In genomic region chr1:53312989-53313967, GRCm38 (mm10) we compare ENCODE assay signal across 8 mouse cellular contexts. TPM values are rescaled to one million over a fixed set of nuclear protein-coding genes. Genes with fewer than 3 reads are reported as not detected.
DNase-seq lines count a peak whose midpoint lies in the region; ATAC-seq lines count a peak whose summit lies in the region.

Gene Osgepl1 (plus strand): TSS chr1:53313624.

- peak within 1 kb of the TSS; percentile 65 for H3K4me3 ChIP-seq in hindbrain, embryonic 12.5 days

- peak within 1 kb of the TSS; percentile 69 for H3K4me2 ChIP-seq in hindbrain, embryonic 12.5 days (replicated peaks)

- peak; percentile 99 for ATAC-seq in hindbrain, embryonic 12.5 days (ENCODE audit: low FRiP score)

- peak within 1 kb of the TSS; percentile 74 for H3K9ac ChIP-seq in hindbrain, embryonic 12.5 days

- H3K27ac ChIP-seq in hindbrain, embryonic 12.5 days = peak within 1 kb of the TSS; percentile 88

- 3% methylated on average over 27 of the region's 27 CpGs for WGBS in hindbrain, embryonic 12.5 days

- peaks cover 9% of the 10 kb centered on the region for H3K36me3 ChIP-seq in hindbrain, embryonic 12.5 days

- no peaks in the 10 kb centered on the region for H3K9me3 ChIP-seq in hindbrain, embryonic 12.5 days (replicated peaks)

- DNase-seq in NIH3T3 (ENCODE audit: low read depth) = peak; percentile 90
- peak; percentile 94 to 95 for DNase-seq in cerebellum, postnatal 10 days
- DNase-seq in frontal cortex, postnatal 10 days (ENCODE audit: low spot score in 2 of 2) = peak; percentile 67 to 82
- DNase-seq in layer of hippocampus, postnatal 14 days (ENCODE audit: low spot score in 2 of 2) = peak; percentile 86
- peak; percentile 88 for DNase-seq in lung, postnatal 14 days
- DNase-seq in retina, adult 2 months (ENCODE audit: low read depth, low spot score) = peak; percentile 66
- DNase-seq in thymus, postnatal 36 days = peak; percentile 78 to 81

- H3K4me1 ChIP-seq in hindbrain, embryonic 12.5 days = no peaks in the 10 kb centered on the region

- no peaks in the 10 kb centered on the region for H3K27me3 ChIP-seq in hindbrain, embryonic 12.5 days

RNA-seq across cellular contexts. Expression of gene Osgepl1, which starts in this region (rescaled TPM):
- polyA plus RNA-seq in hindbrain, embryonic 12.5 days (2016; fragmentation: Nextera tagmentation; extraction: Ambion mirVana) = 23.5 and 25.9 TPM in 2 replicates
- 10 to 100 TPM; 16.6 to 17.7 TPM for total RNA-seq in layer of hippocampus, postnatal 14 days (2021)

Comparison
In these comparisons a context has a peak if more than half of its experiments do, and no peak if none do; other contexts are left out.
1. Peak in every context shown above with its lines: DNase-seq, ATAC-seq, H3K4me3 ChIP-seq and H3K27ac ChIP-seq.